Mouse (Mus musculus) heart, postnatal 25 days (tissue): ENCODE data around the gene Rbm12. TPM values are rescaled to one million over a fixed set of nuclear protein-coding genes. Genes with fewer than 3 reads are reported as not detected.
"Not testable (repeated sequence)": the region's sequence is repeated elsewhere in the genome, so short reads cannot be mapped to it uniquely, and the experiment has no call there.

Experiments
- DNase-seq: peaks from one replicate; pipeline ENCODE4 v3.0.0; 2022; ENCODE audit warnings: low spot score
- intact Hi-C: fragments of 180-260 bp; cut with DNase I; formaldehyde crosslinking; loops from one replicate; pipeline ENCODE4 v1.15.1; 2025
- total RNA-seq, 2 experiments: library from RNA; stranded (reverse); gene quantifications; 2 replicates each; pipeline ENCODE4 v1.2.3; 2021

Gene Rbm12
- total RNA-seq: 10 to 100 TPM; 13.2 to 14.2 TPM

DNA sequence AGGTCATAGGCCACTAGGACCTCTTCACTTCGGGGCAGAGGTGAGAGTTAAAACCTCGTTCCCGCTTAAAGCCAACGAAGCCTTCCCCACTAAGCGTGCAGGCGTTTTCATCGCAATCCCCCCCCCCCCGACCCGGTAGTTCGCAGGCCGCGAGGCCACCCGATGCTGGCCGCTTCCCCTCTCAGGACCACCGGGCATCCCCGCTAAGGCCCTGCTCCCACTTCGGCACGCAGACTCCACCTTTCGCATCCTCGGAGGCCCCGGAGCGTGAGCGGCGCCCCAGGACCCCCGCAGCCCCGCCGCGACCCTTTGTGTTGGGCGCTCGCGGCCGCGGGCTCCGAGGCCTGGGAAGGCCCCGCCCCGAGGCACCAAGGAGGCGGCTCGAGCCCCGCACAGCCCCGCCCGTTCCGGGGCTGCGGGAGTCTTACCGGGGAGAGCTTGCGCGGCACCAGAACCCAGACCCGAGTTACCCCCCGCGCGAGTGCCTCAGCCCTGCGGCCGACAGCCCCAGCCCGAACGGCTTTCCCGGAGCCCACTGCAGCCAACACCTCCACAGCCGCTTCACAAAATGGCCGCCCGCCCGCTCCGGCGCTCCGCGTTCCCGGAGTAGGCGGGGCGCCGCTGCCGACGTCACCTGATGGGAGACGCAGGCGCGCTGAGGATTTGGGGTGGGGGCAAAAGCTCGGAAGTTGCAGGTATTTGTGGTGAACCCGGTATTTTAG is at the start of gene Rbm12, which contains the start of gene Cpne1:
Gene Rbm12 (minus strand): TSS at position 621 of the 722 bp plus-strand sequence.
Gene Cpne1 (minus strand): TSS at position 608 of the 722 bp plus-strand sequence.
- peak; percentile 83 for DNase-seq
- intact Hi-C loops: loop anchor here (5.0 kb wide), 1 partner anchor 104 kb away; the partner anchor contains the start of genes 6430550D23Rik and Ergic3

DNA sequence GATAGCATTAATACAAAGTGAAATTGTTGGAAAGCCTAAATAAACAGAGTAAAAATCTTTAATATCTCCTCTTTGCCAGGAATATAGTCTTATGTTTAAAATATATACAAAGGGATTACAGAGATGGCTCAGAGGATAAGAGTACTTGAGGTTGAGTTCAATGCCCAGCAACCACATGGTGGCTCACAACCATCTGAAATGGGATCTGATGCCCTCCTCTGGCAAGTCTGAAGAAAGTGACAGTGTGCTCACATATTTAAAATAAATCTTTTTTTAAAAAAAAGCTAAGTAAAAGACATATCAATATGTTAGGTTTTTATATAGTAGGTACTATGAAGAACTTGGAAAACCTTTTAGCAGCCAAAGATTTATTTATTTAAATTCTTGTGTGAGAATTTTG is 39.8 kb upstream of the Rbm12 start:
- no peak for DNase-seq
- intact Hi-C loops: loop anchor here (2.0 to 5.0 kb wide), 2 partner anchors 13 to 126 kb away; no protein-coding TSS in a partner anchor

DNA sequence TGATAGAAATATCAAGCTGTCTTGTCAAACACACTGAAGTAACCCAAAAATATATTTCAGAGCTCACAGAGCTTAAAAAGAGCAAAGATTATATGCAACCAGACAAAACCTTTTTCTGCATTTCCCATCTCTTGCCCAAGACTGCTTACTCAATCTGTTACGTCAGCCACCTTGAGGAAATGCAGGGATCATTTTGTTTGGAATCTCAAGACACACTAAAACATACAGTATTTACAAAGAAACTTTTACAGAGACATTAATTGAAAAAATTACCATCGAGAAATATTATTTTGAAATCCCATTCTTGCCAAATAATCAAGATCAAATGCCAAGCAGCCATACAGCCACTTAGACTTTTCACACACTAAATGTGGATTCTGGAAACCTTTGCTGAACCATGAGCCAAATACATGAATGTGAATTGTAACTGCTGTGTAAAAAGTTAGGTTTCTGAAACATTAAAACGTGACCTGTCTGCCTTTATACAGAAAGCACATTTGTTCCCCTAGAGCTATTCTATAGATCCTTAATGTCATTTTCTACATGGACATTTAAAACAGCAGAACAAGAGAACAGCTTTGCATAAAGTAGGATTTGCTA is 35.6 kb upstream of the Rbm12 start:
- intact Hi-C loops: no loop called here
- DNase-seq: no peak

DNA sequence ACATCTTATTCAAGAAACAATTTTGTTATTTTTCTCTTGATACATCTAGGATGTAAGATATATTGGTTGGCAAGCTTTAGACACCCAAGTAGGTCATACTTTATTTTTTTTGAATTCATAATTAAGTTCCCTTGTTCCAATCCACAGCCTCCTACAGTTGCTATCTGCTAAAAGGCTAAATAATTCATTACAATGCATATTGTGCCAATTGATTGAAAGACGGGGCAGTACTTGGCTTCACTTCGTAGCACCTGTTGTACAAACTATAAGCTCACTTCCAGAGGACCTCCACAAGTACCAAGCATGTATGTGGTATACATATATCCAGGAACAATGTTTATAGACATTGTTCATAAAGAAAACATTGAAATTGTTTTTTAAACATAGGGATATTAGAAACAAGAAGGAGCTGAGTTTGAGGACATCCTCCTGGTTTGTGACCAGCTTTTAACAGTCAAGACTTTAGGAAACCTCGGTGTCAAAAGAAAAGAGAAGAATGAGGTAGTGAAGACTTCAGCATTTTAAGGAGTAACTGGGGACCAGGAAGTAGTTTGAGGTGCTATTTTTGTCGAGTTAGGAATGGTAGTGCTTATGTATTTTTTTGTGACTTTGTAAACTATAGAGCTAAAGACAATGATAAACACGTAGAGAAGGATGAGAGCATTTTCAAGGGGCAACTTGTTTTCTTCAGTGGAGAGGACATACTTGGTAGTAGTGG is 34.7 kb upstream of the Rbm12 start:
- DNase-seq: no peak
- intact Hi-C loops: no loop called here

DNA sequence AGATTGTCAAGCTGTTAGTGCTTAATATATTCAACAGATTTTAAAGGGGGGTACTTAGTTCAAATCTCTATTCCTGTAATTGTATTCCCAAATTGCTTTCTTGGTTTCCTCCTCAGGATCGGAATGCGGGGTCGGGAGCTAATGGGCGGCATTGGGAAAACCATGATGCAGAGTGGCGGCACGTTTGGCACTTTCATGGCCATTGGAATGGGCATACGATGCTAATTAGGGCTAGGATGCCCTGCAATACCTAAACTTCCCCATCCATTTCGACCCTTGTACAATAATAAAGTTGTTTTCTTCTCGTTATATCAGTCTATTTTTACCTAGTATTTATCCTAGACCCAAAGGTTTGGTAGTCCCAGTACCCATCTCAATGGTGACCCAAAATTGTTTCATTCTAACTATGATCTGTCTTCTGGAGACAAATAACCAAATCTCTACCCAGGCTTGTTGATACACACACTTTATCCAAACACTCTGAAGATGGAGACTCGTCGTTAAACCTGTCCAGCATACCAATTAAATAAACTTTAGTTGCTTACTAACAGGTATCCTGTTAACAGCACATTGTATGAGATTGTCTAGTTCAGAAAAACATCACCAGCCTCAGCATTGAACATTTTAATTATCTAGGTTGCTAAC is 33.8 kb upstream of the Rbm12 start:
- no peak for DNase-seq
- intact Hi-C loops: no loop called here

DNA sequence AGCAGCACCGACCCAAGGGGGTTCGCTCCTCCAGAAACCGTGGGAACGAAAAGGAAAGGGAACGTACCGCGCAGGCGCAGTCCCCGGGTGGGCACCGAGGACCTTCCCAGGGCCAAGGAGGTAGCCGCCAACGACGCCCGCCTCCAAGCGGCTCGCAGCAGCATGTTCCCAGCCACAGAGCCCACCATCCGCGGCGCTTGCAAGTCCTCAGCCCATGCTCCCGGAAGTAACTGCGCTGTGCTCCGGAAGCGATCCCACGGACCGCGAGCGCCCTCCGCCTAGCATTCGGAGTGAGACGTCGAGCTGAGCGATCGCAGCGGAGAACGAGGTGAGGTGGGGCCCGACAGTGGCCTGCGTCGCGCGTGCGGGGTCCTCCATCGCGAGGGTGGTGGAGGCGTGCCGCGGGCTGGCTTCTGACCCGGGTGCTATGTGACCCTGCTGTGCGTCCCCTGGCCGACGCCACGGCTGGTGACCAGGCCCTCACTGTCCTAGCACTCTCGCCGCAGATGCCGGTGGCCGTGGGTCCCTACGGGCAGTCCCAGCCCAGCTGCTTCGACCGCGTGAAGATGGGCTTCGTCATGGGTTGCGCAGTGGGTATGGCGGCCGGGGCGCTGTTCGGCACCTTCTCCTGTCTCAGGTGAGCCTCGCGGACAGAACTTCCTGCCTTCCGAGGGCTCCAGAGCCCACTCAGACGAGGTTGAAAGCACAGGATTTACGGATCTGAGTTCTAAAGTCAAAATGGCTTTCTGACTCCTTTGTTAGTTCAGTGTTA is 32.4 kb upstream of the Rbm12 start, which contains the start of the genes Romo1 and Nfs1:
Gene Romo1 (plus strand): TSS at position 87 of the 772 bp plus-strand sequence.
Gene Nfs1 (minus strand): TSS at position 234 of the 772 bp plus-strand sequence.
- intact Hi-C loops: loop anchor here (5.0 kb wide), 2 partner anchors 33 to 182 kb away; no protein-coding TSS in a partner anchor
- peak; percentile 83 for DNase-seq

DNA sequence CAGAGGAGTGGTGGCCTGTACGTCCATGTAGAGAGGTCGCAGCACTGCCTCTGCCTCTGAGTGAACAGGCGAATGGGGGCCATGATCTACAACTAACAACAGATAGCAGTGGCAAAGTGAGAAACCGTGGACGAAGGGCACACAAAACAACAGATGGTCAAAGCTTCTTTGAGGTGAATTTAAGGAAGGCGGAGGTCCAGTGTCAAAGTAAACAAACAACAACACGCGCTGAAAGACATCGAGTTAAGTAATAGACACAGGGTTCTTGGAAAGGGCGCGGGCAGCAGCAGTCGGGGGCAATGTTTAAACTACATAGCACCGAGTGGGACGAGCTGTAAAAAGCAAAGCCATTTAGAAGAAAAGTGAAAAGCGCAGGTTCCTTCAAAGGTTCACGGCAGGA is 31.6 kb upstream of the Rbm12 start:
- no peak for DNase-seq
- intact Hi-C loops: loop anchor here (5.0 kb wide), 2 partner anchors 34 to 181 kb away; no protein-coding TSS in a partner anchor

DNA sequence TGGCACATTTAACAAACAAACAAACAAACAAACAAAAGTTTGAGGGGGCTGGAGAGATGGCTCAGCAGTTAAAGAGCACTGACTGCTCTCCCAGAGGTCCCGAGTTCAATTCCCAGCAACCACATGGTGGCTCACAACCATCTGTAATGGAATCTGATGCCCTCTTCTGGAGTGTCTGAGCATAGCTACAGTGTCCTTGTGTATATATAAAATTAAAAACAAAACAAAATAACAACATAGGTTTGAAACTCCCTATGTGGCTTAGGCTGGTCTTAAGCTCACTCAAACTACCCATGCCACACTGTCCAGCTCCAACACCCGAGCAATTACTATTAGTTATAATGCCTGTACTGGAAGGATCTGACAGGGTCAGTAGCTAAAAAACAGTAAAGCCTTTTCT is 31.0 kb upstream of the Rbm12 start:
- intact Hi-C loops: loop anchor here (5.0 kb wide), 2 partner anchors 34 to 181 kb away; no protein-coding TSS in a partner anchor
- DNase-seq: no peak

DNA sequence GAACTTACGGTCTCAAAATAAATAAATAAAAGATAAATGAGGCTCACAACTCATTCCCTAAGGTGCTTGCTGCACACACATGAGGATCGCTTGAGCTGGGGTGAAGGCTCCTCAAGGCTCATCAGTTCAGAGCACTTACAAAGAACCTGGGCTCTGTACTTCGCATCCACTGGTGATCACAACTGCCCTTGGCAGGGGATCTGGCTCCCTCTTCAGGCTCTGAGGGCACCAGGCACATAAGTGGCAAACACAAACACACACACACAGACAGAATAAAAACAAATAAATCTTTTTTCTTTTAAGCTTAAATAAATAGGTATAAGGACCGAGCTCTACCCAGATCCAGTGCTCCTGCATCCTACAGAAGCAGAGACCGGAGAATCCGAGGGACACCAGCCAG is 23.9 kb upstream of the Rbm12 start:
- no peak for DNase-seq
- intact Hi-C loops: no loop called here

DNA sequence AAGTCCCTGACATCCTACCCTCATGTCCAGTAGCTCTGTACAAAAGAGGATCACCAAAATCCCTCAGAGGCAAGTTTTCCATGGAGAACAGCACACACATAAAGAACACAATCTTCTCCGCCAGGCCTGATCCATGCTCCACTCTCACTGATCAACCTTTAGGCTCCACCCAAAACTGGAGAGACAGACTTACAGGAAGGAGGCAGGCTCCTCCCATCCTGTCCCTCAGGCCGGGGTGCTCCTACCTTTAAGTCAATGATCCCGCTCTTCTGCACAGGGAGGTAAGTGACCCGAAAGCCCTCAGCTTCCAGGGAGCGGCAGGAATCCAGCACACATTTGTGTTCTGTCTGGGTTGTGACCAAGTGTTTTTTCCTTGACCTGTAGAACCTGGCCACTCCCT is 22.4 kb upstream of the Rbm12 start:
- intact Hi-C loops: no loop called here
- no peak for DNase-seq

DNA sequence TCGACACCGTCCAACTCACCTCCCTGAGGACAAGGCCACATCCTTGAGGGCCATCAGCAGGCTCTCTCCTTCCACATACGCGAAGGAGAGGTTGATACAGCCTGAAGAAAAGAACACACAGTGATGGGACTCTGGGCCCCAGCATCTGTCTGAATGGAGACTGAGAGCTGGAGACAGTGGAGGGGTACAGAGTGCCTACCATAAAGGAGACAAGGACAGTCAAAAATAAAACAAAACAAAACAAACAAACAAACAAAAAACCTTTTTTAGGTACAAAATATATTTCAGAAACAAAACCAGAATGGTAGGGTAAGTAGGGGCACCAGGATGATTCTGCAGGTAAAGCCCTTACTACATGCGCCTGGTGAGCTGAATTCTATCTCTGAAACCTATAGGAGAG is 15.2 kb upstream of the Rbm12 start, which contains the start of gene Gm28036:
Gene Gm28036 (minus strand): TSS at position 101 of the 400 bp plus-strand sequence.
- no peak for DNase-seq
- intact Hi-C loops: no loop called here

DNA sequence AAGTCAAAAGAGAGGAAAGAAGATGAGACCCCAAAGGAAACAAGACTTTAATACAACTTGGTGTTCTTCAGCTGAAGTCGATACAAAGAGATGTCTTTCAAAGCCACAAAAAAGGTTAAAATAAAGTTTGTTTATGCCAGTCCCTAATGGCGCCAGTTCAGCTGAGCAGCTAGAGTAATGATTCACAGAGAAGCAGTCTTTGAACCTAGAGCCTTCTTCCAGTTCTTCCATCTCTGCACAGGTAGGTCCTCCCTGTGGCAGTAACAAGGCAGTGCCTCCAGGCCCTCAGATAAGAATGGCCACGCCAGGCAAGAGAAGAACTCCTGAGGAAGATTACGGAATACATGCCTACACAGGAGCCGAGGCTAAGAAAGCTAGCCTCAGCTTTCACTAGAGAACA is 12.0 kb upstream of the Rbm12 start:
- intact Hi-C loops: no loop called here
- DNase-seq: no peak

DNA sequence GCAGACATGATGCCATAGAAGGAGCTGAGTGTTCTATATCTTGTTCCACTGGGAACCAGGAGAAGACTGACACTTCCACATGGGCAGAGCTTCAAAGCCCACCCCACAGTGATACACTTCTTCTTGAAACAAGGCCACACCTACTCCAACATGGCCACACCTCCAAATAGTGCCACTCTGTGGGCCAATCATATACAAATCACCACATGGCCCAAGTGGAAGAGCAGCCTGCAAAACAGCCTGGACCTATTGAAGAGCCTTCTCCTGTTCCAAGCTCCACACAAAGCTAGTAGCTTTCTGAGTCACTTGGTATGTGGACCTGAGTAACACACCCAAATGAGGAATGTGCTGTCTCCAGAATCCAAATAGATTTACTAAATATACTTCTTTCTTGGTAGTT is 7.8 kb upstream of the Rbm12 start:
- intact Hi-C loops: no loop called here
- no peak for DNase-seq

DNA sequence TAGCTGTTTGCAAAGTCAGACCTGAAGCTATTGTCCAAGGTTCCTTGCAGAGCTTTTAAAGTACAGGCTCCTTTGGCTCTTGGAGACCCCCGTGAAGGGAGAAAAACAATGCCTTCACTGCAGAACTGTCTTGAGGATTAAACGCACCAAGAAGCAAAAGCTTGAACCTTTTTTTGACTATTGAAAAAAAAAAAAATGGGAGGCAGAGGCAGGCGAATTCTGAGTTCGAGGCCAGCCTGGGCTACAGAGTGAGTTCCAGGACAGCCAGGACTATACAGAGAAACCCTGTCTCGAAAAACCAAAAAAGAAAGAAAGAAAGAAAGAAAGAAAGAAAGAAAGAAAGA is 274 bp upstream of the Rbm12 start:
- intact Hi-C loops: loop anchor here (5.0 kb wide), 1 partner anchor 105 kb away; the partner anchor contains the start of genes 6430550D23Rik and Ergic3
- not testable (repeated sequence) for DNase-seq

DNA sequence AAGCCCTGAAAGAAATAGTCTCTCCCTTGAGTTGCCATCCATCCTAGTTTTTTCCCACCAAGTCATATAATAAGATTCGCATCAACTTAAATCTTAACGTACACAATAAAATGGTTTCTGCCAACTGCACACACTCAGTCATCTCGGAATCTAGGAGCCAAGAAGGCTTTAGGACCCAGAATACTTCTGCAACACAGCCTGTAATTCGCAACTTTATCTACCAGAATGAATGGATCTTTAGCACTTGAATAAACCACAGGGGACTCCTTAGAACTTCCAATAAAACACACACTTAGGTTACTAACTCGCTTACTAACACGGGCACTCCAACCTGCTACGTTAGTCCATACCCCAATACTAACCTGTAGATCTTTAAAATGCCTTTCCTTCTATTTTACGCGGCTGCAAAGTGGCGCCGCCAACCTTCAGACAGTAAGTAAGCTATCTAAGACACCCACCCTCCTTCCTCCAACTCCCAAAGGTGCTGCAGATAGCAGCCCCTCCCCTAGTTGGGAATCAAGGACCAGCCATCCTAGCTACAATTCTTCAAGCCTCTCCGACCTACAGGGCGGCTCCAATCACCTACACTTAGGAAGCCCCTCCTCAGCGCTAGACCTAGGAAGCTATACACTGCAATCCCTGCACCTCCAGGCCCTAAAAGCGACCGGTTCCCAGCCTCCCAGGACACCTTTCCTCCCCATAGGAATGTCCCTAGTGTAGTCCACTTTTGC is 986 bp downstream of the Rbm12 start:
- intact Hi-C loops: loop anchor here (5.0 kb wide), 1 partner anchor 103 kb away; the partner anchor contains the start of genes 6430550D23Rik and Ergic3
- no peak for DNase-seq

DNA sequence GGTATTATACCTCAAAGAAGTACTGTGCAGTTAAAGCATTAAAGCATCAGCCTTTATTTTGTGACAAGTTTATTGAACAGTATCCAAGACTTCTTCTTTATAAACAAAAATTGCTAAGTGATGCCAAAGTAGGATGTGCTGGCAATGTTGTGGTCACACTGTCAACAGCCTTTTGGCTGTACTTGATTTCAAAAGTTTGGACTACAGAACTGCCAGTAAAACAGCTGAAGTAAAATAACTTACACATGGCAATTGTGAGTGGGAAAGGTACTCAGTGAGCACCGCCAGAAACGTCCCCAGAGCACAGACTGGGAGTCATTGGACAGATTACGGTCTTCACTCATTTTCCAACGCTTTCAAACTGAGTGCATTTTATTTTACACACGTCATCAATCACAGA is 19.9 kb downstream of the Rbm12 start:
- DNase-seq: no peak
- intact Hi-C loops: no loop called here

DNA sequence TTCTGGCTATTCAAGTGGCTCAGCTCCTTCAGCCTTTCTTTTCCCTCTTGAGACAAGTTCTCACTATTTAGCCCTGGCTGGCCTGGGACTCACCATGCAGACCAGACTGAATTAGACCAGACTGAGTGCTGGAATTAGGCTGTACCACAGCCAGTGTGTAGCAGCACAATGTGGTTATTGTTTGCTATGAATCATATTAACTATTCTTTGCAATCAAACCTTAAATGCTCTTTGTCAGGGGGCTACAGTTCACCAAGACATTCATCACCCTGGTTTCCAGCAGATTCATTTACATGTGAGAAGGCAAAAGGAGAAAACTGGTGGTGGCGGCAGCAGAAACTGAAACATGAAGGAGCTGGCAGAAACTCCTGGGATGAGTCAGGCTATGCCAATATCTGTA is 22.0 kb downstream of the Rbm12 start:
- DNase-seq: no peak
- intact Hi-C loops: no loop called here

DNA sequence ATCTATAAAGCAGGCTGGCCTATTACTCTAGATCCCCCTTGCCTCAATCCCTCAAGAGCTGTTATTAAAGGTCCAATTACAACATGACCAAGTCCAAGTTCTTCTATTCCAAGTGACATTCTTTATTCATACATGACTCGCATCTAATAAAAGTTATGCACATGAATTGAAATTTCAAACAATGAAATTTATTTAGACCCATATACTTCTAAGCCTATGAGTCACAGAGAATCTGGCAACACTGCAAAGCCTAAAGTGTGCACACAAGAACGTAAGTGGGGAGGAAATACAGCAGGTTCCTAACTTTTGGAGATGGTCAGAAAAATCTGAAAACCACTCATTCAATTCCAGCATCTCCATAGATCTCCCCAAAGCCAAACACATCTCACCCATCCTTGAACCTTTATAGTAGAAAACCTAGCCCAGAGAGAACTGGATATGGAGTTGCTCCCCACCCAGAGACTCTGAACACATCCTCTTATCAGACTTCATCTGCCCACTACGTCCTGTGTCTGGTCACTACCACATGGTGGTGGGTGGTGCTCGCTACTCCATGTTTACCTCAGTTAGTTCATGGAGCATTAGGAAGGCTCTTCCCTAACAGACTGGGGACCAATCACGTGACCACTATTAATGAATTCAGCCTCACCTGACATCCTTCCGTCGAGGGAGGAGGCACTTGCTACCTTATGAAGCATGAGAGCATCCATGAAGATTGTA is 24.2 kb downstream of the Rbm12 start:
- intact Hi-C loops: no loop called here
- no peak for DNase-seq
